Mouse (Mus musculus) heart, adult 2 months (tissue): ENCODE data around the gene Dis3l.

Source experiments
- CTCF ChIP-seq: fragments of 200-600 bp; IDR thresholded peaks from 2 replicates; pipeline ENCODE4 v1.8.1; 2022; ENCODE audit warnings: antibody characterized with exemption, mild to moderate bottlenecking, moderate library complexity
- POLR2A ChIP-seq: fragments of 200-500 bp; IDR thresholded peaks from 2 replicates; pipeline ENCODE4 v1.6.1; 2011; ENCODE audit warnings: mild to moderate bottlenecking, low read depth, low read length, control low read depth; ENCODE audit not compliant: insufficient read depth

DNA sequence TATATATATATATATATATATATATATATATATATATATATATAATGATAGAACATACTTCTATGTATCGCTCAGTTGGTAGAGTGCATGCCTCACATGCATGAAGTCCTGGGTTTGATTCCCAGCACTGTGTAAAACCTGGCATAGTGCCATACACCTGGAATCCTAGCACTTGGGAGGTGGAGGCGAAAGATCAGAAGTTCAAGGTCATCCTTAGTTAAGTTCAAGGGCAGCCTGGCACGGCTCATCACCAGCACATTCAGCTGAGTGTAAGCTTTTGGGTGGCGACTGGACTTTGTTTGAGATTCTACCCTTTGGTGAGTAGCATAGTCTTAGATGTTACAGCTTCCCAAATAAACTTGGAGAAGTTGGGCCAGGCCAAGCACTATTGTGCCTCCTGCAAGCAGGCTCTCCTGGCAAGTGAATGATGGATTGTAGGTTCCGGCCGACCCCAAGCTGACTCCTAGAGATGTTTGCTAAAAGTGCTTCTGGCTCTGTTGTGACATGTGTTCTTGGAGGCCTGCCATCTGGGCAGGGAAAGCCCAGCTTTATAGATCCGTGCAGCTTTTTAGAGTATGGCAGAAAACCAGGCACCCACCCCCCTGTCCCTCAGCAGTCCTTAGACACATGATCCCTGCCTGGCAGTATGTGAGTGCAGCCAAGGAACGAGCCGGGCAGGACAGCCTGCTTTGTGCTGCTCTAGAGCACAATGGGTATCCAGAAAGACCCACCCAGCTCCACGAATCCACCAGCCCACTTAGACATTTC is 42.1 kb upstream of the Dis3l start:
- TF ChIP-seq CTCF (no peak), POLR2A (no peak)
